Mouse (Mus musculus): ENCODE data around the gene Pcna. TPM values are rescaled to one million over a fixed set of nuclear protein-coding genes. Genes with fewer than 3 reads are reported as not detected.
A peak's percentile ranks its signal among the peaks of the same experiment; 100 is the strongest.
"Not testable (repeated sequence)": the region's sequence is repeated elsewhere in the genome, so short reads cannot be mapped to it uniquely, and the experiment has no call there.

The Pcna gene
- polyA plus RNA-seq (2012; rRNA removed): 64.2 and 66.3 TPM in 2 replicates

- no peak within 1 kb of the TSS for H3K27ac ChIP-seq (ENCODE audit: insufficient read depth, low read length)
- H3K4me3 ChIP-seq (ENCODE audit: insufficient read depth, low read length): peak within 1 kb of the TSS; percentile 66
- H3K4me1 ChIP-seq (ENCODE audit: control insufficient read depth, insufficient read depth, low read length): no peaks in the 10 kb centered on the region; the same call in 1 of the 2 replicates
- no peak for TF ChIP-seq CTCF (IDR thresholded peaks at IDR 0.05; ENCODE audit: extremely low read depth, insufficient read depth, low read length)
- TF ChIP-seq POLR2A (IDR thresholded peaks at IDR 0.05; ENCODE audit: extremely low read depth, insufficient read depth, low read length): peak; percentile 89
Measured at GRCm38 (mm10) chr2:132252542-132253528, at the start of gene Pcna. Gene Pcna, minus strand, starts transcription at chr2:132253314.

- H3K4me3 ChIP-seq (ENCODE audit: insufficient read depth, low read length): no peak overlapping the region
- H3K4me1 ChIP-seq (ENCODE audit: control insufficient read depth, insufficient read depth, low read length): peaks cover 2% of the 10 kb centered on the region
- no peak for TF ChIP-seq CTCF (IDR thresholded peaks at IDR 0.05; ENCODE audit: extremely low read depth, insufficient read depth, low read length)
- no peak for TF ChIP-seq POLR2A (IDR thresholded peaks at IDR 0.05; ENCODE audit: extremely low read depth, insufficient read depth, low read length)
- no peak overlapping the region for H3K27ac ChIP-seq (ENCODE audit: insufficient read depth, low read length)
Measured at GRCm38 (mm10) chr2:132301436-132301835, 48.3 kb upstream of the Pcna start.

- H3K27ac ChIP-seq (ENCODE audit: insufficient read depth, low read length): no peak overlapping the region
- no peak overlapping the region for H3K4me3 ChIP-seq (ENCODE audit: insufficient read depth, low read length)
- peaks cover 2% of the 10 kb centered on the region for H3K4me1 ChIP-seq (ENCODE audit: control insufficient read depth, insufficient read depth, low read length)
- TF ChIP-seq POLR2A (IDR thresholded peaks at IDR 0.05; ENCODE audit: extremely low read depth, insufficient read depth, low read length) (no peak), CTCF (IDR thresholded peaks at IDR 0.05; ENCODE audit: extremely low read depth, insufficient read depth, low read length) (no peak)
Measured at GRCm38 (mm10) chr2:132298250-132298649, 45.1 kb upstream of the Pcna start.

GRCm38 (mm10) chr2:132293694-132294450 is 40.8 kb upstream of the Pcna start:
- Histone ChIP-seq H3K4me1 (ENCODE audit: control insufficient read depth, insufficient read depth, low read length) (peaks cover 18% of the 10 kb centered on the region), H3K27ac (ENCODE audit: insufficient read depth, low read length) (no peak overlapping the region), H3K4me3 (ENCODE audit: insufficient read depth, low read length) (no peak overlapping the region)
- no peak for TF ChIP-seq POLR2A (IDR thresholded peaks at IDR 0.05; ENCODE audit: extremely low read depth, insufficient read depth, low read length)
- no peak for TF ChIP-seq CTCF (IDR thresholded peaks at IDR 0.05; ENCODE audit: extremely low read depth, insufficient read depth, low read length)

- Histone ChIP-seq H3K4me1 (ENCODE audit: control insufficient read depth, insufficient read depth, low read length) (peaks cover 15% of the 10 kb centered on the region), H3K27ac (ENCODE audit: insufficient read depth, low read length) (peak overlapping the region; percentile 81), H3K4me3 (ENCODE audit: insufficient read depth, low read length) (no peak overlapping the region)
- TF ChIP-seq POLR2A (IDR thresholded peaks at IDR 0.05; ENCODE audit: extremely low read depth, insufficient read depth, low read length) (no peak), CTCF (IDR thresholded peaks at IDR 0.05; ENCODE audit: extremely low read depth, insufficient read depth, low read length) (no peak)
Measured at GRCm38 (mm10) chr2:132292083-132292482, 39.0 kb upstream of the Pcna start.

- no peak overlapping the region for H3K4me3 ChIP-seq (ENCODE audit: insufficient read depth, low read length)
- H3K4me1 ChIP-seq (ENCODE audit: control insufficient read depth, insufficient read depth, low read length): peaks cover 15% of the 10 kb centered on the region
- H3K27ac ChIP-seq (ENCODE audit: insufficient read depth, low read length): peak overlapping the region; percentile 81
- no peak for TF ChIP-seq CTCF (IDR thresholded peaks at IDR 0.05; ENCODE audit: extremely low read depth, insufficient read depth, low read length)
- no peak for TF ChIP-seq POLR2A (IDR thresholded peaks at IDR 0.05; ENCODE audit: extremely low read depth, insufficient read depth, low read length)
Measured at GRCm38 (mm10) chr2:132291265-132291664, 38.2 kb upstream of the Pcna start.

GRCm38 (mm10) chr2:132290808-132291207 is 37.7 kb upstream of the Pcna start:
- Histone ChIP-seq H3K4me1 (ENCODE audit: control insufficient read depth, insufficient read depth, low read length) (peaks cover 15% of the 10 kb centered on the region), H3K4me3 (ENCODE audit: insufficient read depth, low read length) (no peak overlapping the region), H3K27ac (ENCODE audit: insufficient read depth, low read length) (peak overlapping the region; percentile 32; the same call in 1 of the 2 replicates)
- no peak for TF ChIP-seq POLR2A (IDR thresholded peaks at IDR 0.05; ENCODE audit: extremely low read depth, insufficient read depth, low read length)

- not testable (repeated sequence) for H3K27ac ChIP-seq (ENCODE audit: insufficient read depth, low read length); H3K4me3 ChIP-seq (ENCODE audit: insufficient read depth, low read length)
- peaks cover 19% of the 10 kb centered on the region for H3K4me1 ChIP-seq (ENCODE audit: control insufficient read depth, insufficient read depth, low read length)
Measured at GRCm38 (mm10) chr2:132289213-132289612, 36.1 kb upstream of the Pcna start.

- Histone ChIP-seq H3K27ac (ENCODE audit: insufficient read depth, low read length) (no peak overlapping the region), H3K4me1 (ENCODE audit: control insufficient read depth, insufficient read depth, low read length) (peaks cover 23% of the 10 kb centered on the region), H3K4me3 (ENCODE audit: insufficient read depth, low read length) (no peak overlapping the region)
- TF ChIP-seq CTCF (IDR thresholded peaks at IDR 0.05; ENCODE audit: extremely low read depth, insufficient read depth, low read length) (no peak), POLR2A (IDR thresholded peaks at IDR 0.05; ENCODE audit: extremely low read depth, insufficient read depth, low read length) (no peak)
Measured at GRCm38 (mm10) chr2:132286376-132287076, 33.4 kb upstream of the Pcna start.

- peaks cover 17% of the 10 kb centered on the region for H3K4me1 ChIP-seq (ENCODE audit: control insufficient read depth, insufficient read depth, low read length)
- H3K4me3 ChIP-seq (ENCODE audit: insufficient read depth, low read length); H3K27ac ChIP-seq (ENCODE audit: insufficient read depth, low read length): not testable (repeated sequence)
Measured at GRCm38 (mm10) chr2:132285722-132286121, 32.6 kb upstream of the Pcna start.

Measured in cortical plate, adult 2 months (tissue).